Mouse (Mus musculus) testis, adult 2 months (tissue): ENCODE measurements around the gene Tbx5.

Source experiments
- CTCF ChIP-seq: fragments of 200-500 bp; IDR thresholded peaks from 2 replicates; pipeline ENCODE4 v1.5.1; 2012; ENCODE audit warnings: low read depth, mild to moderate bottlenecking, inconsistent platforms, low read length, moderate library complexity; ENCODE audit not compliant: control insufficient read depth, insufficient read depth, insufficient replicate concordance
- POLR2A ChIP-seq: fragments of 200-500 bp; IDR thresholded peaks from 2 replicates; pipeline ENCODE4 v1.6.1; 2012; ENCODE audit warnings: low read depth, mild to moderate bottlenecking, inconsistent platforms, low read length, moderate library complexity; ENCODE audit not compliant: control insufficient read depth

DNA sequence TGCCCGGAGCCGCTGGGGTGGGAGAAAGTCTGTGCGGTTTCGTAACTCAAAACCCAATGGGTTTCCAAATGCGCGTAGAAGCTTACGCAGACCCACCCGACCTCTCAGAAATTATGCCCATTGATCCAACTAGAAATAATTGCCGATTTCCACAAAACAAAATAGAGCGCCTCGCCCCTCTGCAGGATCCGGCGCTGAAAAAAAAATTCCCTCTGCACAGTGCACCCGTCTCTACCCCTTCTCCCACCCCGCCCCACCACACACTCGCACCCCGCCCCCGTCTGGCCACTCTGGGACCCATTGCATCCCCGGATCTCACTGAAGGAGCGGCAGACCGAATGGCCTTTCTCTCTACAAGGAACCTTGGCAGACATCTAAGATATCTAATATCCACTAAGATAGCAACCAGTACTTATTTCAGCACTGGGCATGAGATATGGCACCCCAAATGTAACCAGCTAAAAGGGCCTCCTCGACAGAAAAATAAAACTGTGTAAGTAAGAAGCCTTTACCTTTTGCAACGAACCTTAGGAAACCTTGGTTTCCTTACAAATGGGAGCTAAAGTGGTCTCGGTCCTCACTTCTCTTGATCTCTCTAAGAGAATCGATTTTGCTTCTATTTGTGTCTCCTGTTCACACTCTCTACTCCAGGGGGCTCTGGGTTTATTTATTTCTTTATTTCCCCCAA, 533 bp upstream of the Tbx5 start:
- TF ChIP-seq CTCF, result no peak
- TF ChIP-seq POLR2A, result no peak
